Mouse (Mus musculus) midbrain, embryonic 14.5 days (tissue): ENCODE measurements around the gene Mtor. TPM values are rescaled to one million over a fixed set of nuclear protein-coding genes. Genes with fewer than 3 reads are reported as not detected.

Source experiments
- ATAC-seq: fragments of 200-750 bp; cut with Nextera tagmentation; 2 replicates; pipeline ENCODE4 v1.8.0; 2017; ENCODE audit warnings: moderate number of reproducible peaks, moderate library complexity; ENCODE audit not compliant: low FRiP score, low TSS enrichment
- DNase-seq: peaks from one replicate; pipeline ENCODE4 v3.0.0-alpha.2; 2015
- H3K27ac ChIP-seq: fragments of 300-500 bp; sonication (generic); replicated peaks from 2 replicates; pipeline ENCODE4 v1.5.1; 2014; ENCODE audit warnings: mild to moderate bottlenecking, low read depth, low read length, moderate library complexity
- H3K27me3 ChIP-seq: fragments of 300-500 bp; sonication (generic); 2 replicates; pipeline ENCODE4 v1.6.1; 2014; ENCODE audit warnings: low read length, control low read depth, mixed read lengths; ENCODE audit not compliant: control insufficient read depth, insufficient read depth
- H3K36me3 ChIP-seq: fragments of 300-500 bp; sonication (generic); 2 replicates; pipeline ENCODE4 v1.6.1; 2014; ENCODE audit warnings: low read length, control low read depth; ENCODE audit not compliant: control insufficient read depth, insufficient read depth
- H3K4me1 ChIP-seq: fragments of 300-500 bp; sonication (generic); 2 replicates; pipeline ENCODE4 v1.6.1; 2014; ENCODE audit warnings: mild to moderate bottlenecking, antibody characterized with exemption, low read length, control low read depth; ENCODE audit not compliant: control insufficient read depth, insufficient read depth
- H3K4me2 ChIP-seq: fragments of 300-500 bp; sonication (generic); 2 replicates; pipeline ENCODE4 v1.6.1; 2014; ENCODE audit warnings: mild to moderate bottlenecking, low read length, moderate library complexity
- H3K4me3 ChIP-seq: fragments of 300-500 bp; sonication (generic); replicated peaks from 2 replicates; pipeline ENCODE4 v1.5.1; 2014; ENCODE audit warnings: low read depth, low read length
- H3K9ac ChIP-seq: fragments of 300-500 bp; sonication (generic); replicated peaks from 2 replicates; pipeline ENCODE4 v1.6.1; 2014; ENCODE audit warnings: mild to moderate bottlenecking, low read length, moderate library complexity
- H3K9me3 ChIP-seq: fragments of 300-500 bp; sonication (generic); 2 replicates; pipeline ENCODE4 v1.6.1; 2016; ENCODE audit warnings: low read length, control low read depth, mixed read lengths; ENCODE audit not compliant: control insufficient read depth
- WGBS: fragments of 180-500 bp; shearing (Covaris S2); extraction: QIAGEN DNeasy Blood & Tissue Kit; methylation state at CpG from one replicate; pipeline ENCODE4 v1.1.7; 2014; 5-methylcytosine and 5-hydroxymethylcytosine counted together
- polyA plus RNA-seq: library from polyadenylated mRNA; unstranded; fragments of >200 nt; fragmentation: Nextera tagmentation; extraction: Ambion mirVana; gene quantifications from 2 replicates; pipeline ENCODE4 v1.2.1, GENCODE M21; 2014

Mtor gene
- polyA plus RNA-seq, 1 experiment from 2014 or later = 34.8 TPM

GRCm38 (mm10) chr4:148557766-148558165 is 109.4 kb downstream of the Mtor start:
- no peaks in the 10 kb centered on the region for H3K27me3 ChIP-seq
- H3K9me3 ChIP-seq = no peaks in the 10 kb centered on the region
- H3K4me3 ChIP-seq = peak overlapping the region; percentile 63
- H3K4me1 ChIP-seq = peaks cover 3% of the 10 kb centered on the region; the same call in 1 of the 2 replicates
- H3K36me3 ChIP-seq = peaks cover 72% of the 10 kb centered on the region
- peak overlapping the region; percentile 66 for H3K4me2 ChIP-seq
- 34% methylated on average over 6 of the region's 6 CpGs for WGBS
- H3K9ac ChIP-seq = peak overlapping the region; percentile 93
- H3K27ac ChIP-seq = peak overlapping the region; percentile 96
- ATAC-seq = 0 out of 2 replicates have a peak, but pooled peaks have one; percentile 29
- no peak for DNase-seq

- Histone ChIP-seq H3K4me2 (peak within 1 kb of the TSS; percentile 66), H3K4me1 (peaks cover 3% of the 10 kb centered on the region; the same call in 1 of the 2 replicates), H3K27ac (peak within 1 kb of the TSS; percentile 96), H3K27me3 (no peaks in the 10 kb centered on the region), H3K9ac (peak within 1 kb of the TSS; percentile 93), H3K4me3 (peak within 1 kb of the TSS; percentile 63), H3K9me3 (no peaks in the 10 kb centered on the region), H3K36me3 (peaks cover 72% of the 10 kb centered on the region)
- DNase-seq = peak; percentile 96
- under 1% methylated on average over 62 of the region's 63 CpGs for WGBS
- ATAC-seq = peak; percentile 95
Measured at GRCm38 (mm10) chr4:148558297-148559000, 110.0 kb downstream of the Mtor start, which contains the start of gene Exosc10. TSS of gene Exosc10 (plus strand) at chr4:148558429.

- Histone ChIP-seq H3K27ac (no peak overlapping the region), H3K9me3 (no peaks in the 10 kb centered on the region), H3K9ac (no peak overlapping the region), H3K27me3 (no peaks in the 10 kb centered on the region), H3K36me3 (peaks cover 78% of the 10 kb centered on the region), H3K4me1 (peaks cover 2% of the 10 kb centered on the region; the same call in 1 of the 2 replicates), H3K4me2 (no peak overlapping the region), H3K4me3 (no peak overlapping the region)
- 96% methylated on average over 17 of the region's 17 CpGs for WGBS
- no peak for DNase-seq
- ATAC-seq = no peak
Measured at GRCm38 (mm10) chr4:148562676-148563075, 114.3 kb downstream of the Mtor start.

GRCm38 (mm10) chr4:148563595-148563994 is 115.2 kb downstream of the Mtor start:
- H3K4me2 ChIP-seq = no peak overlapping the region
- H3K36me3 ChIP-seq = peaks cover 87% of the 10 kb centered on the region
- ATAC-seq (no peak), DNase-seq (no peak)
- no peak overlapping the region for H3K9ac ChIP-seq
- H3K4me3 ChIP-seq = no peak overlapping the region
- WGBS = 96% methylated on average over 12 of the region's 12 CpGs
- no peaks in the 10 kb centered on the region for H3K9me3 ChIP-seq
- no peak overlapping the region for H3K27ac ChIP-seq
- H3K4me1 ChIP-seq = no peaks in the 10 kb centered on the region; the same call in 1 of the 2 replicates
- no peaks in the 10 kb centered on the region for H3K27me3 ChIP-seq

- WGBS = 89% methylated on average over 10 of the region's 10 CpGs
- no peaks in the 10 kb centered on the region for H3K4me1 ChIP-seq
- no peak overlapping the region for H3K27ac ChIP-seq
Measured at GRCm38 (mm10) chr4:148570138-148570537, 121.7 kb downstream of the Mtor start.

GRCm38 (mm10) chr4:148570693-148571295 is 122.4 kb downstream of the Mtor start:
- Histone ChIP-seq H3K4me3 (no peak overlapping the region), H3K36me3 (peaks cover 99% of the 10 kb centered on the region), H3K9me3 (no peaks in the 10 kb centered on the region), H3K27ac (no peak overlapping the region), H3K27me3 (no peaks in the 10 kb centered on the region), H3K9ac (no peak overlapping the region), H3K4me1 (no peaks in the 10 kb centered on the region), H3K4me2 (no peak overlapping the region)
- no peak for DNase-seq
- no peak for ATAC-seq
- WGBS = 96% methylated on average over 9 of the region's 9 CpGs

More at GRCm38 (mm10) chr4:148570138-148570537, 121.7 kb downstream of the Mtor start:
- ATAC-seq (no peak), DNase-seq (no peak)
- Histone ChIP-seq H3K9me3 (no peaks in the 10 kb centered on the region), H3K36me3 (peaks cover 99% of the 10 kb centered on the region), H3K27me3 (no peaks in the 10 kb centered on the region), H3K4me2 (no peak overlapping the region), H3K4me3 (no peak overlapping the region), H3K9ac (no peak overlapping the region)

- no peak overlapping the region for H3K27ac ChIP-seq
- H3K9ac ChIP-seq = no peak overlapping the region
- peaks cover 99% of the 10 kb centered on the region for H3K36me3 ChIP-seq
- no peak overlapping the region for H3K4me2 ChIP-seq
- H3K9me3 ChIP-seq = no peaks in the 10 kb centered on the region
- 96% methylated on average over 7 of the region's 7 CpGs for WGBS
- DNase-seq = no peak
- no peak for ATAC-seq
- no peaks in the 10 kb centered on the region for H3K4me1 ChIP-seq
- H3K4me3 ChIP-seq = no peak overlapping the region
- H3K27me3 ChIP-seq = no peaks in the 10 kb centered on the region
Measured at GRCm38 (mm10) chr4:148573222-148573621, 124.8 kb downstream of the Mtor start.

GRCm38 (mm10) chr4:148580765-148581164 is 132.4 kb downstream of the Mtor start:
- WGBS = 92% methylated on average over 9 of the region's 9 CpGs
- Histone ChIP-seq H3K4me2 (no peak overlapping the region), H3K4me1 (no peaks in the 10 kb centered on the region), H3K27ac (no peak overlapping the region), H3K4me3 (no peak overlapping the region), H3K9ac (no peak overlapping the region), H3K9me3 (no peaks in the 10 kb centered on the region), H3K27me3 (no peaks in the 10 kb centered on the region), H3K36me3 (peaks cover 75% of the 10 kb centered on the region)
- no peak for ATAC-seq
- DNase-seq = no peak
